26 mouse cellular contexts compared by ENCODE assay signal in genomic region chr7:127763642-127764041, GRCm38 (mm10). TPM values are rescaled to one million over a fixed set of nuclear protein-coding genes. Genes with fewer than 3 reads are reported as not detected.
"Had no signal": no experiment of that assay in that cellular context is flagged by ENCODE, and none has a peak within 500 bp of the region (broad histone marks: within the 10 kb centered on the region; RNA-seq: fewer than 3 reads in every experiment).

No protein-coding gene starts in this region.

- H3K9me3 ChIP-seq: liver, embryonic 12.5 days; liver, embryonic 15.5 days; megakaryocyte, embryonic 14.5 days; midbrain, embryonic 13.5 days; midbrain, embryonic 15.5 days; neural tube, embryonic 12.5 days; stomach, embryonic 15.5 days had no signal

- H3K9ac ChIP-seq: liver, embryonic 12.5 days; liver, embryonic 15.5 days; lung, embryonic 14.5 days; midbrain, embryonic 13.5 days; midbrain, embryonic 15.5 days; neural tube, embryonic 12.5 days; stomach, embryonic 15.5 days had no signal

- H3K27me3 ChIP-seq: liver, embryonic 12.5 days; liver, embryonic 15.5 days; megakaryocyte, embryonic 14.5 days; midbrain, embryonic 13.5 days; midbrain, embryonic 15.5 days; neural tube, embryonic 12.5 days; stomach, embryonic 15.5 days had no signal

- H3K4me3 ChIP-seq: liver, embryonic 12.5 days; liver, embryonic 15.5 days; megakaryocyte, embryonic 14.5 days; midbrain, embryonic 13.5 days; midbrain, embryonic 15.5 days; neural tube, embryonic 12.5 days; stomach, embryonic 15.5 days had no signal

- DNase-seq: lung, adult 18-20 months; lung, embryonic 14.5 days; lung, postnatal 10 days; lung, postnatal 4 days; retina, postnatal 1 day; right cerebral cortex, adult 18-20 months; right cerebral cortex, postnatal 14 days; spleen, adult 18-20 months; thymus, adult 2 months; thymus, postnatal 25 days; thymus, postnatal 4 days had no signal

- ATAC-seq: liver, embryonic 12.5 days; midbrain, embryonic 13.5 days; midbrain, embryonic 15.5 days had no signal

- H3K27ac ChIP-seq: liver, embryonic 15.5 days; midbrain, embryonic 13.5 days; midbrain, embryonic 15.5 days; neural tube, embryonic 12.5 days; stomach, embryonic 15.5 days; stomach, postnatal 0 days had no signal

RNA-seq across cellular contexts. Expression of gene Gm49388, which starts 21.8 kb away (rescaled TPM):
- total RNA-seq: megakaryocyte progenitor cell, adult 5-6 weeks; midbrain, postnatal 0 days had no signal
- polyA plus RNA-seq: liver, embryonic 12.5 days; liver, embryonic 15.5 days; lung, embryonic 16.5 days; midbrain, embryonic 11.5 days; midbrain, embryonic 13.5 days; midbrain, embryonic 15.5 days; midbrain, postnatal 0 days; neural tube, embryonic 12.5 days; stomach, embryonic 15.5 days; stomach, postnatal 0 days; testis, adult 2 months; thymus, adult 2 months had no signal

RNA-seq across cellular contexts. Expression of gene Ctf2, which starts 31.7 kb away (rescaled TPM):
- total RNA-seq: megakaryocyte progenitor cell, adult 5-6 weeks; midbrain, postnatal 0 days; neutrophil, adult 5-6 weeks had no signal
- polyA plus RNA-seq: lung, embryonic 14.5 days; midbrain, postnatal 0 days; testis, adult 2 months; thymus, adult 2 months; urinary bladder, adult 2 months had no signal
